ENCODE assay signal across 16 mouse cellular contexts in the genomic region with DNA sequence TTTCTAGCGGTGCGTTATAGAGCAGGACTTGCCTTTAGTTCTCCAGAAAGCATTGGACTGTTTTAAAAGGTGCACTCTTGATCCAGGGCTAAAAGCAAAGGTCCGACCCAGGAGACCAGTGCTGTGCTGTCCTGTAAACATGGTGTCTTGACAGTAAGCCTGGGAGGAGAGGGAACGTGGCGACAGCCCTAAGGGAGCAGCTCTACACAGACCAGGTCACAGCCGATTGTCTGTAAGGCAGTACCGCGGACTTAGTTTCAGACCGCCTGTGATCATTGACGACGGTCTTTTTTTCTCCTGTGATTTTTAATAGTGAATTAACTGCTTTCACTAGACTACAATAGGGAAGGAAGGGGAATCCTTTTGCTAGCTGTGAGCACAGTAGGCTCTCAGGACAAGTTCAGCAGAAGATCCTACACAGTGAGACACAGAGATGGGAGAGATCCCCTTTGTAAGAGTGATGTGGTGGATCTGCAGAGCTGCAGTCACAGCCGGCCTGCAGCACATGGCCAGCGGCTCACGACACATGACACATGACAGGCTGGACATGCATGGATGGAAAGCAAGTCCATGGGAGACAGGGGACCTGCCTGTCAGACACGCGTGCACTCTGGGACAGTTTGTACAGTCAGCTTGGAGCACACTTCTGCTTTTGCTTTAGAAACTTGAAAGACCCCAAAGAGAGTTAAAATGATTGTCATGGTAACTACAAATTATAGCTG. TPM values are rescaled to one million over a fixed set of nuclear protein-coding genes. Genes with fewer than 3 reads are reported as not detected.
DNase-seq lines count a peak whose midpoint lies in the region; ATAC-seq lines count a peak whose summit lies in the region.
"Had no signal": no experiment of that assay in that cellular context is flagged by ENCODE, and none has a peak within 500 bp of the region (broad histone marks: within the 10 kb centered on the region; RNA-seq: fewer than 3 reads in every experiment).

No protein-coding gene starts in this region.

- WGBS in forebrain, embryonic 10.5 days = 74% methylated on average over 16 of the region's 16 CpGs
- WGBS in forebrain, embryonic 16.5 days = 56% methylated on average over 16 of the region's 16 CpGs
- 73% methylated on average over 16 of the region's 16 CpGs for WGBS in midbrain, embryonic 11.5 days
- 55% methylated on average over 16 of the region's 16 CpGs for WGBS in midbrain, embryonic 14.5 days
- WGBS in hindbrain, embryonic 12.5 days = 67% methylated on average over 16 of the region's 16 CpGs

- no peak for ATAC-seq in forebrain, embryonic 16.5 days
- ATAC-seq in midbrain, embryonic 11.5 days (ENCODE audit: low FRiP score) = 0 out of 2 replicates have a peak, but pooled peaks have one; percentile 52
- ATAC-seq in midbrain, embryonic 14.5 days (ENCODE audit: low FRiP score, low TSS enrichment) = no peak
- peak; percentile 26; the same call in 1 of the 2 replicates for ATAC-seq in hindbrain, embryonic 12.5 days (ENCODE audit: low FRiP score)
- ATAC-seq: intestine, embryonic 15.5 days had no signal

- no peak for DNase-seq in forebrain, embryonic 10.5 days (ENCODE audit: extremely low spot score, low spot score)
- peak; percentile 77 for DNase-seq in midbrain, embryonic 11.5 days (ENCODE audit: low spot score, missing footprints)
- no peak for DNase-seq in midbrain, embryonic 14.5 days
- DNase-seq in splenic B cell, adult 2 months (ENCODE audit: low read depth, low spot score) = peak; percentile 39
- no peak for DNase-seq in lung, postnatal 4 days
- DNase-seq: cerebellum, adult 8-10 months; gastrocnemius, postnatal 36 days; heart, postnatal 4 days; liver, embryonic 13.5 days; thymus, postnatal 36 days had no signal

- H3K36me3 ChIP-seq in forebrain, embryonic 10.5 days (replicated peaks) = peaks cover 90% of the 10 kb centered on the region
- peaks cover 12% of the 10 kb centered on the region for H3K36me3 ChIP-seq in forebrain, embryonic 16.5 days (ENCODE audit: control insufficient read depth, insufficient read depth)
- peaks cover 14% of the 10 kb centered on the region for H3K36me3 ChIP-seq in midbrain, embryonic 11.5 days (ENCODE audit: control insufficient read depth, insufficient read depth, low read length)
- H3K36me3 ChIP-seq in midbrain, embryonic 14.5 days (ENCODE audit: control insufficient read depth, insufficient read depth, low read length) = peaks cover 66% of the 10 kb centered on the region
- peaks cover 62% of the 10 kb centered on the region for H3K36me3 ChIP-seq in hindbrain, embryonic 12.5 days
- H3K36me3 ChIP-seq in splenic B cell, adult 2 months (ENCODE audit: control insufficient read depth, insufficient read depth, low read length, poor library complexity, severe bottlenecking) = peaks cover 16% of the 10 kb centered on the region

- H3K9me3 ChIP-seq in forebrain, embryonic 10.5 days = no peaks in the 10 kb centered on the region
- H3K9me3 ChIP-seq in forebrain, embryonic 16.5 days (ENCODE audit: control insufficient read depth, low read length) = no peaks in the 10 kb centered on the region
- H3K9me3 ChIP-seq in midbrain, embryonic 11.5 days (ENCODE audit: control insufficient read depth, low read length) = no peaks in the 10 kb centered on the region
- H3K9me3 ChIP-seq in midbrain, embryonic 14.5 days (ENCODE audit: control insufficient read depth, low read length) = no peaks in the 10 kb centered on the region
- H3K9me3 ChIP-seq in hindbrain, embryonic 12.5 days (replicated peaks) = no peaks in the 10 kb centered on the region
- H3K9me3 ChIP-seq: heart, embryonic 15.5 days; intestine, embryonic 15.5 days; kidney, embryonic 15.5 days; liver, embryonic 13.5 days; lung, embryonic 15.5 days had no signal

- peak overlapping the region; percentile 48; the same call in 1 of the 2 replicates for H3K27ac ChIP-seq in forebrain, embryonic 10.5 days
- H3K27ac ChIP-seq in forebrain, embryonic 16.5 days (ENCODE audit: low read length) = no peak overlapping the region
- no peak overlapping the region for H3K27ac ChIP-seq in midbrain, embryonic 11.5 days (ENCODE audit: low read depth, low read length)
- no peak overlapping the region for H3K27ac ChIP-seq in midbrain, embryonic 14.5 days (replicated peaks; ENCODE audit: low read depth, low read length)
- H3K27ac ChIP-seq in hindbrain, embryonic 12.5 days = peak overlapping the region; percentile 44; the same call in 1 of the 2 replicates
- H3K27ac ChIP-seq: heart, embryonic 15.5 days; intestine, embryonic 15.5 days; kidney, embryonic 15.5 days; liver, embryonic 13.5 days; lung, embryonic 15.5 days had no signal

- peaks cover 11% of the 10 kb centered on the region for H3K4me1 ChIP-seq in forebrain, embryonic 10.5 days
- H3K4me1 ChIP-seq in forebrain, embryonic 16.5 days (replicated peaks; ENCODE audit: control insufficient read depth, insufficient read depth, low read length) = no peaks in the 10 kb centered on the region
- no peaks in the 10 kb centered on the region for H3K4me1 ChIP-seq in midbrain, embryonic 11.5 days (ENCODE audit: control insufficient read depth, insufficient read depth, low read length)
- no peaks in the 10 kb centered on the region; the same call in 1 of the 2 replicates for H3K4me1 ChIP-seq in midbrain, embryonic 14.5 days (ENCODE audit: control insufficient read depth, insufficient read depth, low read length)
- peaks cover 6% of the 10 kb centered on the region for H3K4me1 ChIP-seq in hindbrain, embryonic 12.5 days
- H3K4me1 ChIP-seq: heart, embryonic 15.5 days; kidney, embryonic 15.5 days; liver, embryonic 13.5 days; lung, embryonic 15.5 days had no signal

- H3K4me3 ChIP-seq in forebrain, embryonic 10.5 days = no peak overlapping the region
- H3K4me3 ChIP-seq in forebrain, embryonic 16.5 days (replicated peaks; ENCODE audit: low read length) = no peak overlapping the region
- H3K4me3 ChIP-seq in midbrain, embryonic 11.5 days (ENCODE audit: low read depth, low read length) = no peak overlapping the region
- H3K4me3 ChIP-seq in midbrain, embryonic 14.5 days (replicated peaks; ENCODE audit: low read depth, low read length) = no peak overlapping the region
- no peak overlapping the region for H3K4me3 ChIP-seq in hindbrain, embryonic 12.5 days
- H3K4me3 ChIP-seq: heart, embryonic 15.5 days; intestine, embryonic 15.5 days; kidney, embryonic 15.5 days; liver, embryonic 13.5 days; lung, embryonic 15.5 days had no signal

- H3K27me3 ChIP-seq in forebrain, embryonic 10.5 days (ENCODE audit: poor library complexity, severe bottlenecking) = no peaks in the 10 kb centered on the region
- H3K27me3 ChIP-seq in forebrain, embryonic 16.5 days (replicated peaks; ENCODE audit: control insufficient read depth, insufficient read depth, low read length) = no peaks in the 10 kb centered on the region
- H3K27me3 ChIP-seq in midbrain, embryonic 11.5 days (ENCODE audit: control insufficient read depth, insufficient read depth, low read length) = no peaks in the 10 kb centered on the region
- H3K27me3 ChIP-seq in midbrain, embryonic 14.5 days (ENCODE audit: control insufficient read depth, insufficient read depth, low read length) = no peaks in the 10 kb centered on the region
- no peaks in the 10 kb centered on the region for H3K27me3 ChIP-seq in hindbrain, embryonic 12.5 days
- H3K27me3 ChIP-seq in splenic B cell, adult 2 months (ENCODE audit: control insufficient read depth, insufficient read depth, low read length, poor library complexity, severe bottlenecking) = no peaks in the 10 kb centered on the region
- H3K27me3 ChIP-seq: heart, embryonic 15.5 days; intestine, embryonic 15.5 days; kidney, embryonic 15.5 days; liver, embryonic 13.5 days; lung, embryonic 15.5 days had no signal

- no peak overlapping the region for H3K9ac ChIP-seq in forebrain, embryonic 16.5 days (replicated peaks; ENCODE audit: low read depth, low read length)
- no peak overlapping the region for H3K9ac ChIP-seq in midbrain, embryonic 11.5 days (ENCODE audit: low read length)
- no peak overlapping the region for H3K9ac ChIP-seq in midbrain, embryonic 14.5 days (replicated peaks; ENCODE audit: low read length)
- no peak overlapping the region for H3K9ac ChIP-seq in hindbrain, embryonic 12.5 days
- H3K9ac ChIP-seq: heart, embryonic 15.5 days; intestine, embryonic 15.5 days; kidney, embryonic 15.5 days; liver, embryonic 13.5 days; lung, embryonic 15.5 days had no signal

- H3K4me2 ChIP-seq in forebrain, embryonic 16.5 days (ENCODE audit: low read length) = no peak overlapping the region
- H3K4me2 ChIP-seq in midbrain, embryonic 11.5 days = no peak overlapping the region
- no peak overlapping the region for H3K4me2 ChIP-seq in midbrain, embryonic 14.5 days (ENCODE audit: low read length)
- H3K4me2 ChIP-seq in hindbrain, embryonic 12.5 days (replicated peaks) = no peak overlapping the region
- H3K4me2 ChIP-seq: heart, embryonic 15.5 days; intestine, embryonic 15.5 days; kidney, embryonic 15.5 days; liver, embryonic 13.5 days; lung, embryonic 15.5 days had no signal

RNA-seq across cellular contexts. Expression of a gene that starts 44.9 kb away (rescaled TPM):
- polyA plus RNA-seq in forebrain, embryonic 10.5 days (2016; fragmentation: Nextera tagmentation; extraction: Ambion mirVana) = 61.5 and 66.0 TPM in 2 replicates
- polyA plus RNA-seq in forebrain, embryonic 16.5 days (2015; fragmentation: Nextera tagmentation; extraction: Ambion mirVana) = 47.8 and 54.6 TPM in 2 replicates
- 51.0 and 58.0 TPM in 2 replicates for polyA plus RNA-seq in midbrain, embryonic 11.5 days (2014; fragmentation: Nextera tagmentation; extraction: Ambion mirVana)
- polyA plus RNA-seq in midbrain, embryonic 14.5 days (2014; fragmentation: Nextera tagmentation; extraction: Ambion mirVana) = 45.0 and 54.0 TPM in 2 replicates
- polyA plus RNA-seq in hindbrain, embryonic 12.5 days (2016; fragmentation: Nextera tagmentation; extraction: Ambion mirVana) = 60.8 and 60.9 TPM in 2 replicates

RNA-seq across cellular contexts. Expression of a gene that starts 54.7 kb away (rescaled TPM):
- 58.6 and 64.7 TPM in 2 replicates for polyA plus RNA-seq in forebrain, embryonic 10.5 days (2016; fragmentation: Nextera tagmentation; extraction: Ambion mirVana)
- polyA plus RNA-seq in forebrain, embryonic 16.5 days (2015; fragmentation: Nextera tagmentation; extraction: Ambion mirVana) = 73.5 and 83.6 TPM in 2 replicates
- 67.6 and 72.9 TPM in 2 replicates for polyA plus RNA-seq in midbrain, embryonic 11.5 days (2014; fragmentation: Nextera tagmentation; extraction: Ambion mirVana)
- 67.8 and 90.2 TPM in 2 replicates for polyA plus RNA-seq in midbrain, embryonic 14.5 days (2014; fragmentation: Nextera tagmentation; extraction: Ambion mirVana)
- 74.7 and 76.9 TPM in 2 replicates for polyA plus RNA-seq in hindbrain, embryonic 12.5 days (2016; fragmentation: Nextera tagmentation; extraction: Ambion mirVana)

RNA-seq across cellular contexts. Expression of a gene that starts 58.3 kb away (rescaled TPM):
- 48.6 and 50.0 TPM in 2 replicates for polyA plus RNA-seq in forebrain, embryonic 10.5 days (2016; fragmentation: Nextera tagmentation; extraction: Ambion mirVana)
- polyA plus RNA-seq in forebrain, embryonic 16.5 days (2015; fragmentation: Nextera tagmentation; extraction: Ambion mirVana) = 48.8 and 55.6 TPM in 2 replicates
- polyA plus RNA-seq in midbrain, embryonic 11.5 days (2014; fragmentation: Nextera tagmentation; extraction: Ambion mirVana) = 39.5 and 45.4 TPM in 2 replicates
- 38.5 and 54.0 TPM in 2 replicates for polyA plus RNA-seq in midbrain, embryonic 14.5 days (2014; fragmentation: Nextera tagmentation; extraction: Ambion mirVana)
- polyA plus RNA-seq in hindbrain, embryonic 12.5 days (2016; fragmentation: Nextera tagmentation; extraction: Ambion mirVana) = 49.3 and 50.9 TPM in 2 replicates

Comparison
In these comparisons a context has a peak if more than half of its experiments do, and no peak if none do; other contexts are left out.
1. DNase-seq: peak in midbrain, embryonic 11.5 days (single experiment) and splenic B cell, adult 2 months (single experiment); none in forebrain, embryonic 10.5 days (single experiment), midbrain, embryonic 14.5 days (single experiment) and lung, postnatal 4 days (0 of 2).
2. H3K27ac ChIP-seq: peak in forebrain, embryonic 10.5 days (single experiment) and hindbrain, embryonic 12.5 days (single experiment); none in forebrain, embryonic 16.5 days (single experiment), midbrain, embryonic 11.5 days (single experiment) and midbrain, embryonic 14.5 days (single experiment).
3. ATAC-seq: peak in midbrain, embryonic 11.5 days (single experiment) and hindbrain, embryonic 12.5 days (single experiment); none in forebrain, embryonic 16.5 days (single experiment) and midbrain, embryonic 14.5 days (single experiment).